Mouse (Mus musculus): ENCODE data around the gene Cnnm1. TPM values are rescaled to one million over a fixed set of nuclear protein-coding genes. Genes with fewer than 3 reads are reported as not detected.
"Not testable (repeated sequence)": the region's sequence is repeated elsewhere in the genome, so short reads cannot be mapped to it uniquely, and the experiment has no call there.

The Cnnm1 gene
- polyA plus RNA-seq, 1 experiment from 2014 or later, result 0.56 TPM

DNA sequence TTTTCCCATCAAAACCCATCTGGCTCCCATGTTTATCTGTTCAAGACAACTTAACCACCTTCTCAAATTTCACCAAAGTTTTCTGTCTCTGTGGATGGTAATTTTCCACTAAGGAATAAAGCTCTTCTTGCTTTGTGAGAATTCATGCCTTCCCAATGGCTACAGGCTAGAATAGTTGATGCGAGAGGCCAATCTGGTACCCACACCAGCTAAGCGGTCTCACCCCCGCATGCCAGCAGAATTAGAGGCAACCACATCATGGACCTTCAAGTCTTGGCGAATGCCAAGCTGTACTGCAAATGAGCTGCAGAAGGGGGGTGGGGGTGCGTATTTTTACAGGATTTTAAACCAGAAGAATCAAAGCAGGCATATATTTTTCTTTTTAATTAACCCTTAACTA is 37.2 kb downstream of the Cnnm1 start:
- no peak overlapping the region for H3K27ac ChIP-seq (replicated peaks)
- 83% methylated on average over 5 of the region's 5 CpGs for WGBS
- no peak overlapping the region for H3K4me3 ChIP-seq (ENCODE audit: low read depth, low read length)
- H3K9ac ChIP-seq (ENCODE audit: low read length), result no peak overlapping the region
- H3K9me3 ChIP-seq (ENCODE audit: control insufficient read depth, low read length), result no peaks in the 10 kb centered on the region
- no peak for DNase-seq (ENCODE audit: low spot score)
- no peak for ATAC-seq (ENCODE audit: low FRiP score, low TSS enrichment)
- TF ChIP-seq EP300 (optimal IDR thresholded peaks at IDR 0.05) (no peak), CTCF (IDR thresholded peaks at IDR 0.05; ENCODE audit: low read depth) (no peak)
- H3K36me3 ChIP-seq (ENCODE audit: control insufficient read depth, insufficient read depth, low read length), result no peaks in the 10 kb centered on the region
- H3K27me3 ChIP-seq (ENCODE audit: control insufficient read depth, insufficient read depth, low read length), result no peaks in the 10 kb centered on the region
- no peaks in the 10 kb centered on the region for H3K4me1 ChIP-seq (replicated peaks; ENCODE audit: control insufficient read depth, insufficient read depth)
- H3K4me2 ChIP-seq (replicated peaks; ENCODE audit: low read depth), result no peak overlapping the region

DNA sequence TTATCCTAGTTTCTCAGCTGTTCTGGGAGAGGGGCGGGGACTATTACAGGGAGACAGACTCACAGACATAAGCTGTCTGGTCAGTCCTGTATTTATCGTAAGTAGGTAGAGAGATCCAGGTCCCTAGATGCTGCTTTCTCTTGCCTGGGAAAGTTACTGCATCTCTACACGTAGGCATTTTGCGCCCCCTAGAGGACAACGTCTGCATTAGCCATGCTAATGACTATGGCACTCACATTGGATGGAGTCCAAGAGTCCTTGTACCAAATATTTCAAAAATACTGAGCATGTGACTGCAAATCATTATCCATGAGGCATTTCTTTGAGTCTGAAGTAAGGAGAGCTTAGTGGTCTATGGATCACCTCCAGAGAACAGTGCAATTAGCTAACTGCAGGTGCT is 38.7 kb downstream of the Cnnm1 start:
- ATAC-seq (ENCODE audit: low FRiP score, low TSS enrichment) (no peak; the same call in 1 of the 2 replicates), DNase-seq (ENCODE audit: low spot score) (peak; percentile 63)
- no peaks in the 10 kb centered on the region for H3K36me3 ChIP-seq (ENCODE audit: control insufficient read depth, insufficient read depth, low read length)
- H3K9ac ChIP-seq (ENCODE audit: low read length), result no peak overlapping the region
- TF ChIP-seq EP300 (optimal IDR thresholded peaks at IDR 0.05) (no peak), CTCF (IDR thresholded peaks at IDR 0.05; ENCODE audit: low read depth) (peak; percentile 91)
- no peaks in the 10 kb centered on the region for H3K27me3 ChIP-seq (ENCODE audit: control insufficient read depth, insufficient read depth, low read length)
- no peak overlapping the region for H3K4me3 ChIP-seq (ENCODE audit: low read depth, low read length)
- no peaks in the 10 kb centered on the region for H3K4me1 ChIP-seq (replicated peaks; ENCODE audit: control insufficient read depth, insufficient read depth)
- H3K4me2 ChIP-seq (replicated peaks; ENCODE audit: low read depth), result no peak overlapping the region
- WGBS, result 21% methylated on average over 5 of the region's 5 CpGs
- no peaks in the 10 kb centered on the region for H3K9me3 ChIP-seq (ENCODE audit: control insufficient read depth, low read length)
- no peak overlapping the region for H3K27ac ChIP-seq (replicated peaks)

DNA sequence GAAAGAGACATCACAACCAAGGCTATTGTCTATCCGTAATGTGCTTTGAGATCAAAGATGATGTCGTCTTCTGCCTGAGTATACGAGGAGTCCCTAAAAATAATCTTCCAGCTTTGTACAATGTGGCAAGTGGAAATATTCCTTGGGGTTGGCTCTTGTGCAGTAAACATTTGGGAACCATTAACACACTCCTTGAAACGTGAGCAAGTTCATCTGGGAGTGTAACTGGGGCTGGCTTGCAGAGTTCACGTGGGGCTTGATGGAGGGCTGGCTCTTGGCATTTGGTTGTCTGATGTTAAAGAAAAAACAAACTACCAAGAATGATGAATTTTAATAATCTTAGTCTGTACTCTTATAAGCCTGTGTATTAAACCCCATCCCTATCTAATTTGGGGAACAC is 39.2 kb downstream of the Cnnm1 start:
- no peak overlapping the region for H3K4me2 ChIP-seq (replicated peaks; ENCODE audit: low read depth)
- no peaks in the 10 kb centered on the region for H3K4me1 ChIP-seq (replicated peaks; ENCODE audit: control insufficient read depth, insufficient read depth)
- TF ChIP-seq CTCF (IDR thresholded peaks at IDR 0.05; ENCODE audit: low read depth), result no peak
- no peak for TF ChIP-seq EP300 (optimal IDR thresholded peaks at IDR 0.05)
- DNase-seq (ENCODE audit: low spot score) (no peak), ATAC-seq (ENCODE audit: low FRiP score, low TSS enrichment) (no peak)
- no peaks in the 10 kb centered on the region for H3K27me3 ChIP-seq (ENCODE audit: control insufficient read depth, insufficient read depth, low read length)
- H3K36me3 ChIP-seq (ENCODE audit: control insufficient read depth, insufficient read depth, low read length), result no peaks in the 10 kb centered on the region
- H3K9me3 ChIP-seq (ENCODE audit: control insufficient read depth, low read length), result no peaks in the 10 kb centered on the region
- H3K4me3 ChIP-seq (ENCODE audit: low read depth, low read length), result no peak overlapping the region
- WGBS, result 71% methylated on average over 5 of the region's 5 CpGs
- H3K9ac ChIP-seq (ENCODE audit: low read length), result no peak overlapping the region
- H3K27ac ChIP-seq (replicated peaks), result no peak overlapping the region

DNA sequence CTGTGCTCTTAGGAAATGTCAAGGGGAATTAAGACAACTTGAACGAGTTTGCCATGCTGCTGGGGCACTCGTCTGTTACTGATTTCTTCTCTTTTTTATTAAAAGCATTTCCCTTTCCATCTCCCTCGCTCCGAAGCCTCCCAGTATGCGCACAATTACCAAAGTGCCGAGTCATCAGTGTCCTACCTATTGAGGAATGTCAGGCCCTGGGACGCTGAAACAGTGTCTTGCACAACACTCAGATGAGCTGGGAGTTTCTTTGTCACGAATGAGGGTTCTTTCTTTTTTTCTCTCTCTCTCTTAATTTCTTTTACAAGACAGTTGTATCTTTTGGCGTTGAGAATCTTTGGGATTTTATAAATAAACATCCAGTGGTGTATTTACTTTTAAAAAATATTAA is 40.3 kb downstream of the Cnnm1 start:
- Histone ChIP-seq H3K9ac (ENCODE audit: low read length) (no peak overlapping the region), H3K27me3 (ENCODE audit: control insufficient read depth, insufficient read depth, low read length) (no peaks in the 10 kb centered on the region), H3K36me3 (ENCODE audit: control insufficient read depth, insufficient read depth, low read length) (no peaks in the 10 kb centered on the region), H3K9me3 (ENCODE audit: control insufficient read depth, low read length) (no peaks in the 10 kb centered on the region), H3K27ac (replicated peaks) (no peak overlapping the region), H3K4me3 (ENCODE audit: low read depth, low read length) (no peak overlapping the region), H3K4me2 (replicated peaks; ENCODE audit: low read depth) (no peak overlapping the region), H3K4me1 (replicated peaks; ENCODE audit: control insufficient read depth, insufficient read depth) (no peaks in the 10 kb centered on the region)
- TF ChIP-seq EP300 (optimal IDR thresholded peaks at IDR 0.05) (no peak), CTCF (IDR thresholded peaks at IDR 0.05; ENCODE audit: low read depth) (no peak)
- WGBS, result 70% methylated on average over 9 of the region's 9 CpGs
- ATAC-seq (ENCODE audit: low FRiP score, low TSS enrichment), result no peak
- no peak for DNase-seq (ENCODE audit: low spot score)

DNA sequence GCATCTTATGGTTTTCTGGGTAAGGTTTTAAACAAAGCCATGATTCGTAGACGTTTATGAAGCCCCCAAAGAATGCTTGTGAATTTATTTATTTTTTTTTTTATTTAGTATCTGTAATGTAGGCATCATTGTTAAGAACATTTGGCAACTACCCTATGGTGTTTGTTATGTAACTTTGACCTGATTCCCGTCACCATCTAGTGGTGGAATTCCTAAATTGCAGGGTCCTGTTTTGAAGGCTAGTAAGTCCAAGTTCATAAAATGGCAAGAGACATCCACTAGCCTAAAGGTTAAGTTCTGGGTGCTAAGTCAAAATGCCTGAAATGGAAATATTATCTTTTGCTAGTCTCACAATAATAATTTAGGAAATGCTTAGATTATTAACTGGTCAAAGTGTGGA is 47.2 kb downstream of the Cnnm1 start:
- H3K36me3 ChIP-seq (ENCODE audit: control insufficient read depth, insufficient read depth, low read length), result no peaks in the 10 kb centered on the region
- H3K27ac ChIP-seq (replicated peaks), result no peak overlapping the region
- no peak overlapping the region for H3K4me3 ChIP-seq (ENCODE audit: low read depth, low read length)
- no peak overlapping the region for H3K9ac ChIP-seq (ENCODE audit: low read length)
- TF ChIP-seq EP300 (optimal IDR thresholded peaks at IDR 0.05), result no peak
- peak; percentile 76 for TF ChIP-seq CTCF (IDR thresholded peaks at IDR 0.05; ENCODE audit: low read depth)
- DNase-seq (ENCODE audit: low spot score) (no peak), ATAC-seq (ENCODE audit: low FRiP score, low TSS enrichment) (no peak)
- 41% methylated on average over 3 of the region's 3 CpGs for WGBS
- no peak overlapping the region for H3K4me2 ChIP-seq (replicated peaks; ENCODE audit: low read depth)
- no peaks in the 10 kb centered on the region for H3K27me3 ChIP-seq (ENCODE audit: control insufficient read depth, insufficient read depth, low read length)
- no peaks in the 10 kb centered on the region for H3K9me3 ChIP-seq (ENCODE audit: control insufficient read depth, low read length)
- H3K4me1 ChIP-seq (replicated peaks; ENCODE audit: control insufficient read depth, insufficient read depth), result no peaks in the 10 kb centered on the region

- not testable (repeated sequence) for H3K4me2 ChIP-seq (replicated peaks; ENCODE audit: low read depth); H3K4me3 ChIP-seq (ENCODE audit: low read depth, low read length); H3K9me3 ChIP-seq (ENCODE audit: control insufficient read depth, low read length); H3K4me1 ChIP-seq (replicated peaks; ENCODE audit: control insufficient read depth, insufficient read depth); H3K36me3 ChIP-seq (ENCODE audit: control insufficient read depth, insufficient read depth, low read length); DNase-seq (ENCODE audit: low spot score); H3K9ac ChIP-seq (ENCODE audit: low read length); ATAC-seq (ENCODE audit: low FRiP score, low TSS enrichment); H3K27ac ChIP-seq (replicated peaks); H3K27me3 ChIP-seq (ENCODE audit: control insufficient read depth, insufficient read depth, low read length)
- 69% methylated on average over 1 of the region's 1 CpGs for WGBS
Measured at GRCm38 (mm10) chr19:43493316-43493715, 53.1 kb downstream of the Cnnm1 start.
